Mouse (Mus musculus): ENCODE data around the gene Crx. TPM values are rescaled to one million over a fixed set of nuclear protein-coding genes. Genes with fewer than 3 reads are reported as not detected.

Gene Crx
- total RNA-seq, 1 experiment from 2014 or later: not detected

GRCm38 (mm10) chr7:15881831-15882230 lies 2.1 kb upstream of the Crx start:
- no peak for ATAC-seq (ENCODE audit: extremely low read depth, insufficient number of reproducible peaks, low FRiP score, poor library complexity, severe bottlenecking)

GRCm38 (mm10) chr7:15881388-15881787 lies 1.6 kb upstream of the Crx start:
- ATAC-seq (ENCODE audit: extremely low read depth, insufficient number of reproducible peaks, low FRiP score, poor library complexity, severe bottlenecking): no peak

- no peak for ATAC-seq (ENCODE audit: extremely low read depth, insufficient number of reproducible peaks, low FRiP score, poor library complexity, severe bottlenecking)
Measured at GRCm38 (mm10) chr7:15864104-15864503, 15.7 kb downstream of the Crx start.

- ATAC-seq (ENCODE audit: extremely low read depth, insufficient number of reproducible peaks, low FRiP score, poor library complexity, severe bottlenecking): no peak
Measured at GRCm38 (mm10) chr7:15859657-15860056, 20.1 kb downstream of the Crx start.

GRCm38 (mm10) chr7:15839578-15839977 lies 40.2 kb downstream of the Crx start, which contains the start of gene Obox6:
Obox6 (minus strand) TSS chr7:15839678.
- no peak for ATAC-seq (ENCODE audit: extremely low read depth, insufficient number of reproducible peaks, low FRiP score, poor library complexity, severe bottlenecking)

Other genes with a start within 250 kb of the Crx start
- gene Obox3, start 240.1 kb downstream of the Crx start, total RNA-seq (2017): not detected in 2 replicates
- gene Obox5, start 129.8 kb downstream of the Crx start, total RNA-seq (2017): not detected in 2 replicates
- not detected in 2 replicates for gene Obox6, start 40.3 kb downstream of the Crx start, total RNA-seq (2017)
- not detected in 2 replicates for gene Crxos, start 2.6 kb upstream of the Crx start, total RNA-seq (2017)
- 51.3 and 62.1 TPM in 2 replicates for gene Selenow, start 42.4 kb upstream of the Crx start, total RNA-seq (2017)
- gene Nop53, start 66.1 kb upstream of the Crx start, total RNA-seq (2017): 260 and 300 TPM in 2 replicates
- 2.1 and 3.1 TPM in 2 replicates for gene Ehd2, start 87.6 kb upstream of the Crx start, total RNA-seq (2017)
- gene Bicra, start 168.0 kb upstream of the Crx start, total RNA-seq (2017): 11.9 and 12.9 TPM in 2 replicates
- 0.61 and 0.70 TPM in 2 replicates for gene Zfp541, start 181.8 kb upstream of the Crx start, total RNA-seq (2017)
- gene Napa, start 218.5 kb upstream of the Crx start, total RNA-seq (2017): 75.3 and 78.1 TPM in 2 replicates
- gene Kptn, start 239.9 kb upstream of the Crx start, total RNA-seq (2017): 12.8 and 16.9 TPM in 2 replicates
- 0.25 TPM in 1 of 2 replicates, not detected in the other for gene Slc8a2, start 249.9 kb upstream of the Crx start, total RNA-seq (2017)

All from neutrophil, adult 5-6 weeks (primary cell).